Mouse (Mus musculus) limb, embryonic 11.5 days (tissue): ENCODE measurements around the gene Kcnip1. TPM values are rescaled to one million over a fixed set of nuclear protein-coding genes. Genes with fewer than 3 reads are reported as not detected.

ENCODE experiments used
- ATAC-seq: fragments of 200-750 bp; cut with Nextera tagmentation; 2 replicates; pipeline ENCODE4 v1.8.0; 2017; ENCODE audit warnings: low read depth; ENCODE audit not compliant: insufficient number of reproducible peaks, low FRiP score, low TSS enrichment
- DNase-seq: peaks from one replicate; pipeline ENCODE4 v3.0.0-alpha.2; 2015; ENCODE audit warnings: low spot score
- H3K27ac ChIP-seq: fragments of 300-500 bp; sonication (generic); replicated peaks from 2 replicates; pipeline ENCODE4 v1.5.1; 2014; ENCODE audit warnings: low read depth, mild to moderate bottlenecking, low read length
- H3K27me3 ChIP-seq: fragments of 300-500 bp; sonication (generic); 2 replicates; pipeline ENCODE4 v1.6.1; 2014; ENCODE audit warnings: mild to moderate bottlenecking, low read length, mixed read lengths; ENCODE audit not compliant: control insufficient read depth, insufficient read depth
- H3K36me3 ChIP-seq: fragments of 300-500 bp; sonication (generic); 2 replicates; pipeline ENCODE4 v1.6.1; 2014; ENCODE audit warnings: mild to moderate bottlenecking, low read length, moderate library complexity, mixed read lengths; ENCODE audit not compliant: control insufficient read depth, insufficient read depth
- H3K4me1 ChIP-seq: fragments of 300-500 bp; sonication (generic); 2 replicates; pipeline ENCODE4 v1.6.1; 2014; ENCODE audit warnings: low read length, mixed read lengths; ENCODE audit not compliant: control insufficient read depth, insufficient read depth
- H3K4me2 ChIP-seq: fragments of 300-500 bp; sonication (generic); 2 replicates; pipeline ENCODE4 v1.6.1; 2014; ENCODE audit warnings: low read depth, mild to moderate bottlenecking, moderate library complexity; ENCODE audit not compliant: severe bottlenecking
- H3K4me3 ChIP-seq: fragments of 300-500 bp; sonication (generic); 2 replicates; pipeline ENCODE4 v1.5.1; 2014; ENCODE audit warnings: low read depth, low read length
- H3K9ac ChIP-seq: fragments of 300-500 bp; sonication (generic); 2 replicates; pipeline ENCODE4 v1.6.1; 2014; ENCODE audit warnings: mild to moderate bottlenecking, low read length
- H3K9me3 ChIP-seq: fragments of 300-500 bp; sonication (generic); 2 replicates; pipeline ENCODE4 v1.6.1; 2016; ENCODE audit warnings: low read length; ENCODE audit not compliant: control insufficient read depth
- WGBS: fragments of 180-500 bp; shearing (Covaris S2); extraction: QIAGEN DNeasy Blood & Tissue Kit; methylation state at CpG from one replicate; pipeline ENCODE4 v1.1.7; 2014; 5-methylcytosine and 5-hydroxymethylcytosine counted together
- polyA plus RNA-seq: library from polyadenylated mRNA; unstranded; fragments of >200 nt; fragmentation: Nextera tagmentation; extraction: Ambion mirVana; gene quantifications from 2 replicates; pipeline ENCODE4 v1.2.1, GENCODE M21; 2014

Kcnip1 gene
- polyA plus RNA-seq, 1 experiment from 2014 or later, result 0.80 TPM

GRCm38 (mm10) chr11:33663599-33663998, 329.4 kb downstream of the Kcnip1 start:
- Histone ChIP-seq H3K9ac (no peak overlapping the region), H3K4me2 (no peak overlapping the region), H3K27me3 (no peaks in the 10 kb centered on the region), H3K36me3 (no peaks in the 10 kb centered on the region), H3K4me3 (no peak overlapping the region), H3K9me3 (no peaks in the 10 kb centered on the region), H3K4me1 (no peaks in the 10 kb centered on the region), H3K27ac (no peak overlapping the region)
- WGBS, result 79% methylated on average over 2 of the region's 2 CpGs
- ATAC-seq (no peak), DNase-seq (no peak)

DNA sequence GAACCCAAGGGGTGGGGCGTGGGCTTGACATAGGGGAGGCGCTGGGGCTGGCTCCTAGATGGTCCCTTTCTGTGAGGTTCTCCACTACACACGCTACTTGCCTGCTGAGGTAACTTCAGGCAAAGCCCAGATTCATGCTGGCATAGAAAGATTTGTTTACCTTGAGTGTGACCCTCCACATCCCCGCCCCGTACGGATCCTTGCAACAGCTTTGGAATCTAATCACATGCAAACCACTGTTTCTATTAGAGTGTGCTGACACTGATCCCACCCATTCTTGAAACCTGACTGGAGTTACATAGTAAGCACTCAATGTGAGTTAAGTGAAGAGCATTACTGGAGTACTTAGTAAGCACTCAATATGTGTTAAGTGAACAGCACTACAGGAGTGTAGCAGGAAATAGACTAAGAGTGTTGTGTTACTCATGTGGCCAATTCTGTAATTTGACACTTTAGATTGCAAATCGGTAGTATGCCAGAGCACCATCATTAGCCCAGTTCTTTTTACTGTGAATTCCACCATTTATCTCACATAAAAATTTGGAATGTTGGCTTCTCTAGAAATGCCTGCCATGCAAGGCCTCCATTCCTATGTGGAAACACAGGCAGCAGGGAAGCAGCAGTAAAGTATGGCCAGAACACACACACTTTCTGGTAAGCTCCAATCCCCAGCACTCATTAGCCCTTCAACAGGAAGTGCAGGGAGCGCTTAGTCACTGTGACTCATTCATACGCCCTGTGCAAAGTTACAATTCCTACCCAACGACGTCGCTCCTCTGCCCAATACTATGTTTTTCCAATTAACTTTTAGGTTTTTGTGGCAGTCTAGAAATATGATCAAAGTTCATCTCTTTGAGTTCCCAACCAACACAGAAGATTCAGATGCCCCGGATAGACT, 332.7 kb downstream of the Kcnip1 start:
- Histone ChIP-seq H3K4me1 (no peaks in the 10 kb centered on the region), H3K27me3 (no peaks in the 10 kb centered on the region), H3K9me3 (no peaks in the 10 kb centered on the region), H3K27ac (no peak overlapping the region), H3K9ac (no peak overlapping the region), H3K4me3 (no peak overlapping the region), H3K4me2 (no peak overlapping the region), H3K36me3 (no peaks in the 10 kb centered on the region)
- WGBS, result 68% methylated on average over 13 of the region's 13 CpGs
- DNase-seq, result no peak
- ATAC-seq, result no peak

DNA sequence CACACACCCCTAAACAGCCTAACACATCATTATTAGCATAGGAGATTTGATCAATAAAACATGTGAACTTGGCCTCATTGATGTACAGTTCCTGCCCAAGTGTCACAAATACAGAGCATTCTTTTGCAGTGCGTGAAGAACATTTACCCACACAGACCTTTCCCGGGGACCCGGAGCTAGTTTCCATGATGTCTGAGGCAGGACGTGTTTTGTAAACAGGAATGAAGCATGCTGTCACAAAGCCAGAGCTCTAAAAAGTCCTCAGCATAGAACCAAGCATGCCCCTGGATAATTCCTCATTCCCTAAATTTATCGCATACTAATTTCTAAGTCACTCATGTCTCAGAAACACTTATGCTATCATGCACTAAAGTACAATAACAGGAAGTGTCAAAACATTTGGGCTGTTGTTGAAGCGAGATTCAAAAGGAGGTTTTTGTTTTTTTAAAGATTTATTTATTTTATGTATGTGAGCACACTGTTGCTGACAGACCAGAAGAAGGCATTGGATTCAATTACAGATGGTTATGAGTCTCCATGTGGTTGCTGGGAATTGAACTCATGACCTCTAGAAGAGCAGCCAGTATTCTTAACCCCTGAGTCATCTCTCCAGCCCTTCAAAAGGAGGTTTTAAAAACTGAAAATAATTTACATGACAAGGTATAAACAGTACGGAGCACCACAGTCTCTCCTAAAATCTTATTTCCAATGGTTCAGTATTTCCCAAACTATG, 336.9 kb downstream of the Kcnip1 start:
- Histone ChIP-seq H3K27me3 (no peaks in the 10 kb centered on the region), H3K9ac (no peak overlapping the region), H3K4me3 (no peak overlapping the region), H3K9me3 (no peaks in the 10 kb centered on the region), H3K4me1 (no peaks in the 10 kb centered on the region), H3K36me3 (no peaks in the 10 kb centered on the region), H3K4me2 (no peak overlapping the region), H3K27ac (no peak overlapping the region)
- no peak for ATAC-seq
- WGBS, result 84% methylated on average over 7 of the region's 7 CpGs
- no peak for DNase-seq

DNA sequence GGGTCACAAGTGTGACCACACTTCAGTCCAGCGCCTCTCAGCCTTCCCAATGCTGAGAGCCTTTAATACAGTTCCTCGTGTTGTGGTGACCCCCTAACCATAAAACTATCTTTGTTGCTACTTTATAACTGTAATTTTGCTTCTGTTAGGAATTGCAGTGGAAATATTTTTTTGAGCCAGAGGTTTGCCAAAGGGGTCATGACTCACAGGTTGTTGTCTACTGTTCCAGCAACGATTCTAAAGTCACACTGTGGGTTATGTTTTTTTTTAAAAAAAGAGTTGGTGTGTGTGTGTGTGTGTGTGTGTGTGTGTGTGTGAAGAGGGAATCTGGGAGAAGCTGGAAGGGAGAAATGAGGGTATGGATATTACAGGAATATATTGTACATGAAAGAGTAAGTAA, 337.7 kb downstream of the Kcnip1 start:
- no peak overlapping the region for H3K4me2 ChIP-seq
- H3K9me3 ChIP-seq, result no peaks in the 10 kb centered on the region
- H3K27ac ChIP-seq, result no peak overlapping the region
- H3K27me3 ChIP-seq, result no peaks in the 10 kb centered on the region
- no peaks in the 10 kb centered on the region for H3K36me3 ChIP-seq
- H3K4me3 ChIP-seq, result no peak overlapping the region
- WGBS, result 83% methylated on average over 3 of the region's 3 CpGs
- no peak overlapping the region for H3K9ac ChIP-seq
- DNase-seq (no peak), ATAC-seq (no peak)
- H3K4me1 ChIP-seq, result no peaks in the 10 kb centered on the region

- DNase-seq (no peak), ATAC-seq (no peak)
- Histone ChIP-seq H3K4me1 (no peaks in the 10 kb centered on the region), H3K36me3 (no peaks in the 10 kb centered on the region), H3K9ac (no peak overlapping the region), H3K27ac (no peak overlapping the region), H3K4me3 (no peak overlapping the region), H3K9me3 (no peaks in the 10 kb centered on the region), H3K27me3 (no peaks in the 10 kb centered on the region), H3K4me2 (no peak overlapping the region)
- 84% methylated on average over 2 of the region's 2 CpGs for WGBS
Measured at GRCm38 (mm10) chr11:33654485-33654884, 338.5 kb downstream of the Kcnip1 start.

DNA sequence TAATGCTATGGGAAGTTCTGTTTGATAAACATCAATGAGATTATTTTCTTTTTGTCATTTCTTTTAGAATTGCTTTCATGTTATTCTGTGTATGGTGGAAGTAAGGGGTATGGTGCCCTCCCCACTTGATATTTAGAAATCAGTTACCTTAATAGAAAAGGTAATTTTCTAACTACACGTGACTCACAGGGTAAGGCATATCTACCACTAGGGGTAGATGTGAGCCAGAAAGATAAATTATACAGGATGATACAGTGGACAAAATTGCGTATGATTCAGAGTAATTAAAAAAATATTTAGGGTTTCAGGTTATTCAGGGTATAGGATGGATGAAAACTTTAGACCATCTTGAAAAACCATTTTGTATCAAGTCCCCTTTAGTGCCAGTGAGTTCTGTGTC, 343.6 kb downstream of the Kcnip1 start:
- 87% methylated on average over 2 of the region's 2 CpGs for WGBS
- no peak for ATAC-seq
- H3K4me3 ChIP-seq, result no peak overlapping the region

GRCm38 (mm10) chr11:33637107-33637506, 355.8 kb downstream of the Kcnip1 start:
- H3K4me2 ChIP-seq, result no peak overlapping the region
- no peaks in the 10 kb centered on the region for H3K36me3 ChIP-seq
- H3K9ac ChIP-seq, result no peak overlapping the region
- H3K27me3 ChIP-seq, result no peaks in the 10 kb centered on the region
- H3K9me3 ChIP-seq, result no peaks in the 10 kb centered on the region
- no peak overlapping the region for H3K27ac ChIP-seq
- no peaks in the 10 kb centered on the region for H3K4me1 ChIP-seq
- WGBS, result 90% methylated on average over 2 of the region's 2 CpGs
- DNase-seq (no peak), ATAC-seq (no peak)
- no peak overlapping the region for H3K4me3 ChIP-seq

More for the DNA sequence above, 343.6 kb downstream of the Kcnip1 start:
- no peak overlapping the region for H3K9ac ChIP-seq
- H3K4me1 ChIP-seq, result no peaks in the 10 kb centered on the region
- no peak overlapping the region for H3K4me2 ChIP-seq
- DNase-seq, result no peak
- H3K36me3 ChIP-seq, result no peaks in the 10 kb centered on the region
- no peaks in the 10 kb centered on the region for H3K27me3 ChIP-seq
- no peaks in the 10 kb centered on the region for H3K9me3 ChIP-seq
- no peak overlapping the region for H3K27ac ChIP-seq

DNA sequence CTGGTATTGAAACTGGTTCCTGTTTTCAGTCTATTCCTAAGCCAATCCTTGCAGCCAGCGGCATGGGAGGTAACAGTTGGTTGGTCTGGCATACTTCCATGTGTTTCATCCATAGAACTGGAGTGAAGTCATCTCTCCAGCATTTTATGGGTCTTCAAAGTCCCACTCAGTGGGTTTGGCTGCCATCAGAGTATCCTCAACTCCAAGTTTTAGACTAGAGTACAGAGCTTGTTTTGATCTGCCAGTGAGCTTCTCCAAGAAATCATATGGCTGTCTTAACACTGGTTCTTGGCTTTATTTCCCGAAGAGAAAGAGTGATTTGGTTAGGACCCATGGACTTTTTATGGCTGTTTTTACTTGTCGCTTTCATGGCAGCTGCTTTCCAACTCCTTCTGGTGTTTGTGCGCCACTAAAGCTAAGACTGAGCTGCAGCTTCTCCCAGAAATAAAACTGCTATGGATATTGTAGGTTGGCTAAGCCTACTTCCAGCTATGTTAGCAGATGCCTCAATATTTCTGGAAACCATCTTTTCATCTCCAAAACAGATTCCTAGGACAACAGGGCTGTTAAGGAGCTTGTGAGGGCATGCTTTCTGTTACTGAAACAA, 365.7 kb downstream of the Kcnip1 start:
- Histone ChIP-seq H3K9me3 (no peaks in the 10 kb centered on the region), H3K27ac (no peak overlapping the region), H3K27me3 (no peaks in the 10 kb centered on the region), H3K36me3 (no peaks in the 10 kb centered on the region), H3K4me3 (no peak overlapping the region), H3K4me2 (no peak overlapping the region), H3K9ac (no peak overlapping the region), H3K4me1 (no peaks in the 10 kb centered on the region)
- no peak for ATAC-seq
- no peak for DNase-seq
- 88% methylated on average over 4 of the region's 4 CpGs for WGBS
